Mouse (Mus musculus) 3134 (cell line): ENCODE data around the gene Gabpb1.

Source experiments
- DNase-seq: peaks from one replicate; pipeline ENCODE4 v3.0.0-alpha.2; 2011; ENCODE audit warnings: low spot score; ENCODE audit not compliant: insufficient read length; ENCODE audit errors: extremely low read depth

Gene Gabpb1

GRCm38 (mm10) chr2:126676122-126676515, at the start of gene Gabpb1:
Gene Gabpb1, minus strand, starts transcription at chr2:126676337.
- DNase-seq: no peak

GRCm38 (mm10) chr2:126712950-126713349, 36.8 kb upstream of the Gabpb1 start:
- no peak for DNase-seq

DNA sequence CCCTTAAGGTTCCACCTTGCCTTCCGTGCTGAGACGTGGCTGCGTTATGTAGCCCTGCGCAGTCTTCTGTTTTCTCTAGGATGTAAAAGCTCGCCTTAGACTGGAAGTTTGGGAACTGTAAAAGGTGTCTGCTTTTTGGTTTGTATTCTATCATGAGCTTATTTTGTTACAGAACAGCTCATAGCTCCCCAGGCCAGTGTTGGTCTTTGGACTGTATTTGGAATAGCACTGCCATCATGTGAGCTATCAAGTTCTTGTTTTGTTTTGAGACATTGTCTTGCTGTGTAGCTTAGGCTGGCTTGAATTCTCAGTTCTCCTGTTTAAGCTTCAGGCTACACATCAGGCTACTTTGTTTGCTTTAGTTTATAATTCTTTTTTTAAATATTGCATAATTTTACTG, 36.4 kb upstream of the Gabpb1 start:
- no peak for DNase-seq

GRCm38 (mm10) chr2:126708361-126708760, 32.2 kb upstream of the Gabpb1 start:
- no peak for DNase-seq

DNA sequence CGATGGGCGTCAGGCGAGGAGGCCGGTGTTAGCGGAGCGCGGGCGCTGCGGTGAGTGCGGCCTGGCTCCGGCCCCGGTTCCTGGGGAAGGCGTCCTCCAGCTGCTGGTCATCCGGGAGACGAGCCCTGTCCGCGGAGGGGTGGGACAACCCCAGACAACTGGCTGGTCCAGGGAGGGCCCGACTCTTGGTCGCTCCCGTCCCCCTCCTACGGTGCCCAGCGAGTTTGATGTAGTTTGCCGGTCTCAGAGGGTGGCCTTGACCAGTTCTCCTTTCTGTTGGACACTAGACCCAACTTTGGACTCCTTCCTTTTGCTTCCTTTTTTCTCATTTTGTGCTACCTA, 31.3 kb upstream of the Gabpb1 start:
- DNase-seq: no peak

DNA sequence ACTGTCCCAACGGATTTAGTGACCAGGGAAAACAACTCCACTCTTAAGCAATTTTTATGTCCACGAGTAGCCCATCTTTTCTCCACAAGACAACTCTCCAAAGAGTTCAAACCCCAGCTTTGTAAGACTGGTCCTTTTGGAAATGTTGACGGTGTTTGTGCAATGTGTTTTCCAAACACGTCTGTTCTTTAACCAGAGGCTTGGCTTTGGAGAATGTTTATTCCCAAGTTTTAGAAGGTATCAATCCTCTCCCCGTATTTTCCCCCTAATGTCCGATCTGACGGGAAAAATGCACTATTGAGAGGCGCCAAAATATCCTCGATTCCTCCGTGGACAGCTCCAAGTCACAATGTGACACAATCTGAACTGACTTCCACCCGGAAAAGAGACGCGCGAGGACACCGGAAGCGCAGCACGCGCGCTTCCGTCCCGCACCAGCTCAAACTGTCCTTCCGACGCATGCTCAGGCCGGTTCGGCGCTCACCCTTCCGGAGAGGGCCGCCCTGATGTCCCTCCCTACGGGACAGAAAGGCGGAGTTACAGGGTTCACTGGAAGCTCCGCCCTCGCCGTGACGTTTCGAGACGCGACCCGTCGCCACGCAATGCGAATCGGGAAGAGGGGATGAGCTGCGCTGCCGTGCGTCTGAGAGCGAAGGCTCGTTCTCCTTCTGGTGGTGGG, 30.8 kb upstream of the Gabpb1 start, which contains the start of gene Usp8:
Gene Usp8, plus strand, starts transcription at position 570 of the 679 bp plus-strand sequence.
- peak; percentile 98 for DNase-seq

GRCm38 (mm10) chr2:126695285-126695684, 19.1 kb upstream of the Gabpb1 start:
- DNase-seq: no peak

GRCm38 (mm10) chr2:126691290-126691689, 15.2 kb upstream of the Gabpb1 start:
- no peak for DNase-seq

- DNase-seq: no peak
Measured at GRCm38 (mm10) chr2:126682937-126683336, 6.8 kb upstream of the Gabpb1 start.

DNA sequence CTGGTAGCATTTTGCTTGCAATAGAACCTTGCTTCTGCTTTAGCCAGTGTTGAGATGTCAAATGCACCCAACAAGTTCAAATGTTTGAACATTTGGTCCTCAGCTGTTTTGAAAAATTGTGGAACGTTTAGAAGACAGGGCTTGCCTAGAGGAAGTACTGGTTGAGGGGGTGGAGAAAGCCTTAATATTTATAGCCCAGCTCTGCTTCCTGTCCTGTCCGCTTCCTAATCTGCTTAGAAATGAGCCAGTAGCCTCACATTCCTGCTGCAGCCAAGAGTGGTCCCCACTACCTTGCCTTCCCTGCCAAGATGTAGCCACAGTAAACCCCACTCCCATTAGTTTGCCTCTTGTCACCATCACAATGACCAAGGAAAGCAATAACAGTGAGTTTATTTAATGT, 6.2 kb upstream of the Gabpb1 start:
- no peak for DNase-seq

- DNase-seq: no peak
Measured at GRCm38 (mm10) chr2:126677366-126677765, 1.2 kb upstream of the Gabpb1 start.

DNA sequence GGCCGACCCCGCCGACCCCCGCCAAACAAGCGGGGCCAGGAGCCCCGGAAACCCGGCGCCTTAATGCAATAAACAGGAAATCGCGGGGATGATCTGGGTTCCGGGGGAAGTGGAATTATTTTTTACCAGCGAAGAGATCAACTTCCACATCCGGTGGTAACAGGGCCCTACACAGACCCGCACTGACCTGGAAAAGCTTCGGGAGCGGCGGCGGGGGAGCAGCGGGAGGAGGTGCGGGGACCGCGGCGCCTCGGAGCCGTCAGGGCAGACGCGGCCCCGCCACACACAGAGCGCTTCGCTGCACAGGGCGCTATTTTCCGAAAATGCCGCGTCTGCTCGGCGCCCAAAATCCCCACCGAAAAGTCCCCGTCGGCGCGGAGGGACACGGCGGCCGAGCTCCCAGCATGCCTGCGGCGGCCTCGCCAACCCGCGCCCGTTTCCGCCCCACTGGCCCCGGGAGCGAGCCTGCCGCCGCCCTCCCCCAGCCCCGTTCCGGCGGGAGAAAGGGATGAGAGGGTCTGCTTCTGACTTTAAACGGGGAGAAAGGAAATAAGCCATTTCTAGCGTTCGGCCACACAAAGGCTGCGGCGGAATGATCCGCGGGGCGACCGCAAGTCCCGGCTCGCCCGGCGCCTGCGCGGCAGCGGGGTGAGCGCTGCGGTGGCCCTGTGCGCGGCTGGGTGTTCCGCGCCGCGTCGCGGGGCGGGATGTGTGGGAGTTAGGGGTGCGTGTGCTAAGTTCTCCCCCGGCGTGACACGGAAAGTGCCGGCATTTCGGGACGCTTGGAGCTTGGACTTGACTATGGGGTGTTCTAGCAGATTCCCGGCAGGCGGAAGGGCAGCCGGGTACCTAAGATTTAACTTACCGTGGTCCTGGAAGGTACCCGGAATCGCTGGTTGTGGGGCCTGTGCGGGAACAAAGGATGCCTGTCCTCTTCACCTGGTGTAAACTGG, 692 bp downstream of the Gabpb1 start:
- DNase-seq: peak; percentile 95

GRCm38 (mm10) chr2:126674441-126675168, 1.5 kb downstream of the Gabpb1 start:
- peak; percentile 75 for DNase-seq

- DNase-seq: no peak
Measured at GRCm38 (mm10) chr2:126673317-126674242, 2.6 kb downstream of the Gabpb1 start.

- DNase-seq: no peak
Measured at GRCm38 (mm10) chr2:126668621-126669252, 7.4 kb downstream of the Gabpb1 start.

DNA sequence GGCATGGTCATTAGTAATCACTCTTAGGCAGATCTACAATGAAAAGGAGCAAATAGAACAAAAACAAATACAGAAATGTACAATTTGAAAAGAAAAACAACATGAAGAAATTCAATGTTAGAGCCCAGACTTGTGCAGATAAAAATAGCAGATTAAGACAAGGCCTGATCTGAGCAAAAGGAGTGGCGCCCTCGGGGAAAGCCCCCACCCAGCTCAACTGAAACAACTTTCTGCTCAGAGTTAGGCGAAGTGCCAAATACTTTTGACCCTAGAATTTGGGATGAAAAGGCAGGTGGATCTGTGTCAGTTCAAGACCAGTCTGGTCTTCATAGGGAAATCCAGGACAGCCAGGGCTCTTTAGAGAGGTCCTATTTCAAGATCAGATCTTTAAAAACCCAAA, 10.2 kb downstream of the Gabpb1 start:
- DNase-seq: no peak

DNA sequence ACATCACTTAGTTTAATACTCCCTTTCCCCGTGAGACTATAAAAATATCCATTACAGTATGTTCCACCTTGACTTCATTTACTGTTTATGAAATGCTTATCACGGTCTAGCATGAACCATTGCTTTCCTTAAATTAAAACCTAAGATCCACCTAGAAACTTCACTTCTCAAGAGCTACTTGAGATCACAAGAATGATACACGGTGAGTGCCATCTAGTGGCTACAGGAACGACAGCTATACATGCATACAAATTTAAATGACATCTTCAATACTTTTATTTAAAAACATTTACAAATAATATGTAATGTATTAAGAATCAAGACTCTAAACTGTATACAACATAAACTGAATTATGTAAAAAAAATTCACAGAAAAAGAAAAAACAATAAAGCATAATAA, 12.7 kb downstream of the Gabpb1 start:
- DNase-seq: no peak

DNA sequence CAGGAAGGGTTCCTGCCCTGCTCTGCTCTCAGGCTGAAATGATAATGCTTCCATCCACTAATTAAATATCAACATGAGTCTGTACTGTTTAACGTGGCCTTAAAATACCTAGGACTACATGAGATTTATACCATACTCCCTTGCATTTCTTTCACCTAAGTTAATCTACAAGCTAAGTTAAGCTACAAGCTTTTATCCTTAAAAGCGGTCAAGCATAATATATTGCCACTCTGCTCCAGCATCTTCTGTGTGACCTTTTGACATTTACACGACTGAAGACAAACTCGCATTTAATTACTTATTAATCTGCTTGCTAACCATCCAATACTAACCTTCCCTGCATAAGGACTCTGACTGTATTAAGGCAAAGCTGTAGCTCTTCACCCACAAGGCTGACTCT, 23.2 kb downstream of the Gabpb1 start:
- DNase-seq: no peak

DNA sequence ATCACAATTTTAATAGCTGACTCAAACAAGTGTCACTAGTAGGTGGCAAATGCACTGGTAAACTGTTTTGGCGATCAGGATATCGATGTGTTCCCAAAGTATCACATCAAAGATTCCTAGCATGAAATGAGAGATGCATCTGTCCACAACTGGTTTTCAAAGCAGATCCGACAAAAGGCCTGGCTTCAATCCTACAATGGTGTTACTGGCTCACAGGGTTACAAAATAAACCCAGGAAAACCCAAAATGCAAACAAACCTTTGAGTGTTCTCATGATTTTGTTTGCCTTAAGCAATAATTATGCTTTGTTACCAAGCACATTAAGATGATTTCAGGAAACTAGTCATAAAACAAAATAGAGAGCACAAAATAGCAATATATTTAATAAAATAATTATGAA, 28.4 kb downstream of the Gabpb1 start:
- DNase-seq: no peak

GRCm38 (mm10) chr2:126646461-126646860, 29.7 kb downstream of the Gabpb1 start:
- no peak for DNase-seq
